Mouse (Mus musculus): ENCODE data around the gene Trabd. TPM values are rescaled to one million over a fixed set of nuclear protein-coding genes. Genes with fewer than 3 reads are reported as not detected.

Trabd gene
- polyA plus RNA-seq (2015; fragmentation: Nextera tagmentation; extraction: Ambion mirVana), result 38.8 and 39.5 TPM in 2 replicates

DNA sequence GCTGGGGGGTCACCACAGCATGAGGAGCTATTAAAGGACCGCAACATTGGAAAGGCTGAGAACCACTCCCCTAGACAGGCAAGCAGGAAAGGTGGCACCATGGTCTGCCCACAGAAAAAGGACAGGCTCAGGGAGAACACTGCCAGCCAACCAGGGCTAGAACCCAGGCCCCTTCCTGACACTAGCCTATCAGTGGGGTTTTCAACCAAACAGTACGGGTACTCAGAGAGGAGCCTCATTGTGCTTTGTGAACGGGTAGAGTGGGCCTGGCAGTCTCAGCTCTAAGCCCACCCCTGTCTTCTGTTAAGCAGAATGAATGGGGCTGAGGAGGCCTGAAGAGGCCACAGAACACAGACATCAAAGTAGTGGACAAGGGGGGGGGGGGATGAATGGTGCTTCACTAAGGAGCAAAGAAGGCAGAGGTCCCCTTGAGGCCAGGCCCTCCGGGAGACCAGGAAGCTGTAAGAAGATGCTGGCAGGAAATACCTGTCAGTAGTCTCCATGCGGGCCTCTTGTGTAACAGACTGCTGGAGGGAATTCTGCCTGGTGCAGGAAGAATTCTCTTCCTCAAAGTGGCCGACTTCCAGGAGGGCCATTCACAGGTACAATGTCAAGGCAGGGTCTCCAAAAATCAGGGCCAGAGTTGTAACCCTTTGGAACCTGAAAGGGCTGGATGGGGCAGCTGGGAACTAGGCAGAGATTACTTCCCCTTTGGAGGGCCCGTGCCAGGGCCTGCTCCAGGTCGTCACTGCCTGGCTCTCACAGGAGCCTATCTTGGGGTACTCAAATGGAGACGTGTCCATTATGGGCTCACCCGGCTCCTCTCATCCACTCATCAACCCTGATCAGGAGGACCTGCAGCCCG, at the start of gene Trabd:
Gene Trabd (plus strand): TSS at position 512 of the 865 bp plus-strand sequence.
- peak within 1 kb of the TSS; percentile 95 for H3K4me2 ChIP-seq
- H3K27me3 ChIP-seq, result peaks cover 11% of the 10 kb centered on the region; the same call in 1 of the 2 replicates
- no peaks in the 10 kb centered on the region for H3K9me3 ChIP-seq
- H3K9ac ChIP-seq, result peak within 1 kb of the TSS; percentile 94
- H3K36me3 ChIP-seq, result peaks cover 10% of the 10 kb centered on the region
- WGBS, result 26% methylated on average over 11 of the region's 11 CpGs
- peak within 1 kb of the TSS; percentile 84 for H3K4me3 ChIP-seq
- H3K27ac ChIP-seq, result peak within 1 kb of the TSS; percentile 92
- peaks cover 46% of the 10 kb centered on the region for H3K4me1 ChIP-seq (replicated peaks)
- no peak for ATAC-seq (ENCODE audit: low FRiP score)

DNA sequence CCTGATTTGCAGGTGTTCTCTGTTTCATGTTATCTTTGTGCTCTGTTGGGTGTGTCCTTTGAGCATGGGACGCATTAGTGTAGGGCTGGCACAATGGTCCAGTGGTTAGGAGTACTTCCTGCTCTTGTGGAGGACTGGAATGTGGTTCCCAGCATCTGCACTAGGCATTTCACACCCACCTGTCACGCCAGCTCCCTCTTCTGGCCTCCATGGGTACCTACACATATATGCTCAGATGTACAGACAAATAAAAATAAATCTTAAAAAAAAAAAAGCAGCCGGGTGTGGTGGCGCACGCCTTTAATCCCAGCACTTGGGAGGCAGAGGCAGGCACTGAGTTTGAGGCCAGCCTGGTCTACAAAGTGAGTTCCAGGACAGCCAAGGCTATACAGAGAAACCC, 30.5 kb upstream of the Trabd start:
- WGBS, result 79% methylated on average over 5 of the region's 5 CpGs
- no peak overlapping the region for H3K9ac ChIP-seq
- peaks cover 4% of the 10 kb centered on the region; the same call in 1 of the 2 replicates for H3K9me3 ChIP-seq
- no peak overlapping the region for H3K4me3 ChIP-seq
- H3K4me2 ChIP-seq, result no peak overlapping the region
- ATAC-seq (ENCODE audit: low FRiP score), result no peak
- H3K4me1 ChIP-seq (replicated peaks), result no peaks in the 10 kb centered on the region
- no peaks in the 10 kb centered on the region for H3K27me3 ChIP-seq
- no peaks in the 10 kb centered on the region for H3K36me3 ChIP-seq
- no peak overlapping the region for H3K27ac ChIP-seq

DNA sequence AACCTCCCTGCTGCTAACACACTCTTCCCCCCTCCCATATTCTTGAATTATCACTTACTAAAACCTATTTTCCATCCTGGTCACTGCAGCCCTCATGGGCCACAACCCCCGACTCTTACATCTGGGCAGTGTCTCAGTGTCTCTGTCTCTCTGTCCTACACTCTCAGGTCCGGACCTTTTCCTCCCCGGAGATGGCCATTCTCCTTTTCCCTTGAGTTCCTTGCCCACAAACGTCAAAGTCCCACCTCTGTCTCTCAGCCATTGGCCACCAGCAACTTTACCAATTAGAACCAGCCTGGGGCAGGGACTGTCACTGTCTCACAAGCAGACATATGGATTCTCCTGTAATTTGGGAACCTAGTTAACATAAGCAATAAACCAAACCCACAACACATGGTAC, 28.6 kb upstream of the Trabd start:
- Histone ChIP-seq H3K4me1 (replicated peaks) (no peaks in the 10 kb centered on the region), H3K4me2 (no peak overlapping the region), H3K4me3 (no peak overlapping the region), H3K36me3 (no peaks in the 10 kb centered on the region), H3K27ac (no peak overlapping the region), H3K9ac (no peak overlapping the region), H3K9me3 (peaks cover 4% of the 10 kb centered on the region; the same call in 1 of the 2 replicates), H3K27me3 (no peaks in the 10 kb centered on the region)
- WGBS, result 82% methylated on average over 4 of the region's 4 CpGs
- ATAC-seq (ENCODE audit: low FRiP score), result no peak

DNA sequence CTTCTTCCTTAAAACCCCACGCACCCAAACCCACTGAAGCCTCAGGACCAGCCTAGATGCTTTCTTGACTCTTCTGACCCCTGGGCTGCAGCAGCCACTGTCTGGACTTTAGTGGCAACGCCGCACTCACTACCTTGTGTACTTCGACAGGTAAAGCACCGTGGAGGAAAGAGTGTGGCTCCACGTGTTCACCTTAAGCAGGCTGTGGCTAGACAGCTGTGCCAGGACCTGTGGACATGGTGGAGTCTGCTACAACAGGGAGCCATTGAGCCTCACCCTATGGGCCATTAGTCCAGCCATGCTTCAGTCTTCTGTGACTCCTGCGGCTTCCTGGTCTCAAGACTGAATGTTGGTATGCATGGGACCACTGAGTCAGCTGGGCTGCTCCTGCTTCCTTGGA, 20.3 kb upstream of the Trabd start:
- no peak for ATAC-seq (ENCODE audit: low FRiP score)
- no peaks in the 10 kb centered on the region for H3K36me3 ChIP-seq
- peaks cover 23% of the 10 kb centered on the region for H3K27me3 ChIP-seq
- H3K27ac ChIP-seq, result no peak overlapping the region
- WGBS, result 91% methylated on average over 7 of the region's 7 CpGs
- H3K9ac ChIP-seq, result no peak overlapping the region
- no peak overlapping the region for H3K4me3 ChIP-seq
- no peaks in the 10 kb centered on the region for H3K9me3 ChIP-seq
- no peak overlapping the region for H3K4me2 ChIP-seq
- H3K4me1 ChIP-seq (replicated peaks), result peaks cover 8% of the 10 kb centered on the region; the same call in 1 of the 2 replicates

DNA sequence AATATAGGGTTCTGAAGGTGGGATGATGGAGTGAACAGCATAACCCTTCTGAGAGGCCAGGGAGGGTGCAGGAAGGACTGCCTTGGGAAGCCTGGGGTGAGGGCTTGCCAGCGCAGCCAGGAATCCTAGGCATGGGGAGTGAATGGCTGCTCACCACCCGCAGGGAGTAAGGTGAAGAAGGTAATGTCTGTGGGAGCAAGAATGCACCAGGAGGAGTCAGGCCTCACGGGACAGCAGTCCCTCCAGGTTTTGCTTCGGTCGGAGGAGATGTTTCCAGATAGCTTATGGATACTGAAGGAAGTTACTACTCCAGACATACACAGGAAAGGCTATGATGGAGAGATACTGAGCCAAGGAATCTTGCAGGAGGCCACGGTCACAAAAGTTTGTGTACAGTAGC, 16.2 kb upstream of the Trabd start:
- no peak for ATAC-seq (ENCODE audit: low FRiP score)
- WGBS, result 31% methylated on average over 6 of the region's 6 CpGs
- peak overlapping the region; percentile 66 for H3K4me3 ChIP-seq
- peak overlapping the region; percentile 83 for H3K4me2 ChIP-seq
- H3K27ac ChIP-seq, result no peak overlapping the region
- H3K9ac ChIP-seq, result peak overlapping the region; percentile 82
- peaks cover 52% of the 10 kb centered on the region for H3K27me3 ChIP-seq
- no peaks in the 10 kb centered on the region for H3K36me3 ChIP-seq
- no peaks in the 10 kb centered on the region for H3K9me3 ChIP-seq
- peaks cover 27% of the 10 kb centered on the region for H3K4me1 ChIP-seq (replicated peaks)

DNA sequence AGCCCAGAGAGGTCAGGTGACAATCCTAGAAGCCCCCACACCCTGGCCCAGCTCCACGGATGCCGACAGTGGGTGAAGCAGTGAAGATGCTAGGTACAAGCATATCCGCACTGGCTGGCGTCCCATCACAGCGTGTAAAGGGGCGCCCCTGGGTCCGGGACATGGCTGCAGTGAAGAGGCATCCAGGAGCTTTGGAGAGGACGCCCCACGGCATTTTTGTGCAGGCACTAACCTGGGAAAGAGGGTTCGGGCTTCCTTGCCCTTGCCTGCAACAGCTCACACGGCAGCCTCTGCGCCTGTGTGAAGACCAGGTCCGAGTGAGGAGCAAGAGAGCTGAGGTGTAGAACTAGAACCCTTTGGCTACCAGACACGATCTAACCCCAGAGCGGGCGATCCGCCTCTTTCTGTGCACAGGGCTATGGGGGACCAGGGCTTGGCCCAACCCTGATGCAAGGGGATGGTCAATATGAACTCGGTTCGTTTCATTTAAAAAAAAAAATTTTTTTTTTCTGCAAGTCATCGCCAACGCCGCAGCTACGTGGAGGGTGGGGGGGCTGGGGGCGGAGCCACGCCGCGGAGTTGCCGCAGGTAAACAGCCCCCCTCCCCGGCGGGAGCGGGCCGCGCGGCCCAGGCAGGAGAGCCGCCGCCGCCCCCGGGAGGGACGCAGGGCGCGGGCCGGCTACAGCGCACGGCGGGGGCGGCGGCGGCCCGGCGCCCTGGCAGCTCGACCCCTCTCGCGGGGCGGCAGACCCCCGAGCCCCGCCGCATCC, 15.6 kb upstream of the Trabd start, which contains the start of gene Panx2:
Gene Panx2 (plus strand): TSS at position 574 of the 771 bp plus-strand sequence.
- Histone ChIP-seq H3K9me3 (no peaks in the 10 kb centered on the region), H3K27ac (peak within 1 kb of the TSS; percentile 83), H3K4me2 (peak within 1 kb of the TSS; percentile 83), H3K9ac (peak within 1 kb of the TSS; percentile 82), H3K4me1 (replicated peaks) (peaks cover 27% of the 10 kb centered on the region), H3K4me3 (peak within 1 kb of the TSS; percentile 66), H3K36me3 (no peaks in the 10 kb centered on the region), H3K27me3 (peaks cover 53% of the 10 kb centered on the region)
- WGBS, result 1% methylated on average over 34 of the region's 57 CpGs
- peak; percentile 60 for ATAC-seq (ENCODE audit: low FRiP score)

GRCm38 (mm10) chr15:89060032-89060681, 14.8 kb upstream of the Trabd start:
- peak overlapping the region; percentile 82 for H3K9ac ChIP-seq
- peak; percentile 66 for ATAC-seq (ENCODE audit: low FRiP score)
- peak overlapping the region; percentile 83 for H3K4me2 ChIP-seq
- peaks cover 55% of the 10 kb centered on the region for H3K27me3 ChIP-seq
- H3K4me3 ChIP-seq, result peak overlapping the region; percentile 66
- 2% methylated on average over 44 of the region's 48 CpGs for WGBS
- H3K9me3 ChIP-seq, result no peaks in the 10 kb centered on the region
- peaks cover 27% of the 10 kb centered on the region for H3K4me1 ChIP-seq (replicated peaks)
- no peaks in the 10 kb centered on the region for H3K36me3 ChIP-seq
- H3K27ac ChIP-seq, result peak overlapping the region; percentile 83

DNA sequence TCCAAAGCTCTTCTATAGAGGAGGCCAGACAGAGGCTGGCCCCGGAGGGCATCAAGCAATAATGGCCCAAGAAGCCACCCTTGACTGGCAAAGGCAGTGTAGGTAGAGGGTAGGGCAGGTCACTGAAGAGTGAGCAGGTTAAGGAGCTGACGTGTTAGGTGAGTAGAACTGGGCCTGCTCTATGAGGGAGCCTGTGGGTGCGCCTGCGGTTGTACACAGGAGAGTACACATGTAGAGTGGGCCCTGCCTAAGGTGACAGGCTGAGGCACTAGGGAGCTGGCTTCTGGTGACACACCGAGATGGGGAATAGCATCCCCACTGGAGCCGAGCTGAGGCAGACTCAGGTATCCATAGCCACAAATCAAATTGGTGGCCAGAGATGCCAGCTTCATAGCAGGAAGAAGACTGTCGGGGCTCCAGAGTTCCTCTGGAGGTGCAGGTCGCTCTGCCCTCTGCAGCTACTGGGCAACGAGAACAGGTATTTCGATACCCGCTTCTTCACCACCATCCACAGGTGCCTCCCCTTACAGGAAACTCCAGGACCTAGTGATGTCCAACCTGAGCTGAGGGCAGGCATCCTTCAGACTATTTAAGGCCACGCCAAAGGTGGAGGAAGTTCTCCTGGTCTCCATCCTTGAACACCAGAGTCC, 14.0 kb upstream of the Trabd start:
- 89% methylated on average over 12 of the region's 12 CpGs for WGBS
- peak; percentile 26; the same call in 1 of the 2 replicates for ATAC-seq (ENCODE audit: low FRiP score)
- peak overlapping the region; percentile 83 for H3K4me2 ChIP-seq
- peak overlapping the region; percentile 66 for H3K4me3 ChIP-seq
- peak overlapping the region; percentile 82 for H3K9ac ChIP-seq
- peaks cover 60% of the 10 kb centered on the region for H3K27me3 ChIP-seq
- H3K9me3 ChIP-seq, result no peaks in the 10 kb centered on the region
- no peaks in the 10 kb centered on the region for H3K36me3 ChIP-seq
- H3K27ac ChIP-seq, result no peak overlapping the region
- peaks cover 27% of the 10 kb centered on the region for H3K4me1 ChIP-seq (replicated peaks)

DNA sequence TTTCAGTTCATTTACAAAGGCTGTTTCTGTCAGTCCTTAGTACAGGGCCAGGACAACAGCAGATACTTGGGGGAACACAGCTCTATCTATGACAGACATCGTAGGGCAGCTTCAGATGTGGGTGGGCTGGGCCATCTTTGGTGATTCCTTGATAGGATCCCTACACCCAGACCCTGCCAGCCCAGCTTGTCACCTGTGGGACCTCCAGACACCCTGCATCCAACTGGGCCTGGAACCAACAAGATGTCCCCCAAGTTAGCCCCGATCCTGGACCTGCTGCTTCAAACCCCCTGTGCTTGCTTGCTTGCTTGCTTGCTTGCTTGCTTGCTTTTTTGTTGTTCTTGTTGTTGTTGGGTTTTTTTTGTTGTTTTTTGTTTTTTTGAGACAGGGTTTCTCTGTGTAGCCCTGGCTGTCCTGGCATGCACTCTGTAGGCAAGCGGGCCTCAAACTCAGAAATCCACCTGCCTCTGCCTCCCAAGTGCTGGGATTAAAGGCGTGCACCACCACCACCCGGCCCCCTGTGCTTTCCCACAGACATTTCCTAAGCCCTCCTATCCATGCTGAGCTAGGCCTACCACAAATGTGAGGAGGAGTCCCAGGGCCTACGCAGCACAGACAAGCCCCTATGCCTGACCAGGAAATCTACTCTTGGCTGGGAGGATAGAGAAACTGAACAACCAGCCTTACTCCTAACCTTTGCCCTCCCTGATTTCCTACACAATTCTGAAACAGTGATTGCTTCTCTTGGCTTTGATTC, 13.0 kb upstream of the Trabd start:
- Histone ChIP-seq H3K36me3 (no peaks in the 10 kb centered on the region), H3K4me1 (replicated peaks) (peaks cover 27% of the 10 kb centered on the region), H3K27ac (no peak overlapping the region), H3K27me3 (peaks cover 70% of the 10 kb centered on the region), H3K9ac (0 out of 2 replicates have a peak overlapping the region, but pooled peaks have one; percentile 20), H3K4me2 (0 out of 2 replicates have a peak overlapping the region, but pooled peaks have one; percentile 83), H3K9me3 (no peaks in the 10 kb centered on the region), H3K4me3 (no peak overlapping the region)
- no peak for ATAC-seq (ENCODE audit: low FRiP score)
- WGBS, result 87% methylated on average over 6 of the region's 6 CpGs

GRCm38 (mm10) chr15:89062518-89062910, 12.4 kb upstream of the Trabd start:
- no peak overlapping the region for H3K4me3 ChIP-seq
- ATAC-seq (ENCODE audit: low FRiP score), result no peak
- WGBS, result 92% methylated on average over 5 of the region's 5 CpGs
- peaks cover 1% of the 10 kb centered on the region; the same call in 1 of the 2 replicates for H3K36me3 ChIP-seq
- no peaks in the 10 kb centered on the region for H3K9me3 ChIP-seq
- no peak overlapping the region for H3K27ac ChIP-seq
- H3K4me1 ChIP-seq (replicated peaks), result peaks cover 27% of the 10 kb centered on the region
- H3K27me3 ChIP-seq, result peaks cover 73% of the 10 kb centered on the region
- H3K4me2 ChIP-seq, result no peak overlapping the region
- H3K9ac ChIP-seq, result no peak overlapping the region

DNA sequence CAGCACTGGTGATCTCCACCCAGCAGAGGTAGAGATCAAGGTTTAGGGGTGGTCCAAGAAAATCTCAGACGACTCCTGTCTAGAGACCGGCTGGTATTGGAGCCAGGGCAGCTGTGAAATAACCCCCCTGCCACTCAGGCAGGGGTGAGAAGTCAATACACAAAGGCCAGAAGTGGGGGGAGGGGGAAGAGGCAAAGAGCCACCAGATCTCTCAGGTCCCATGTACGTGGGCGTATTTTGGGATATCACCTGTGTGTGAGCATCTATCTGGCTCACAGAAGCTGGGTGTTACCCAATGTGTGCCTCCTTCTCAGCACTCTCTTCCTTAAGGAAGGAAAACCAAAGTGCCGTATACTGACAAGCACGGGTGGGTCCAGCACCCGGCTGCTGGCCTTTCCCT, 11.9 kb upstream of the Trabd start:
- ATAC-seq (ENCODE audit: low FRiP score), result no peak
- Histone ChIP-seq H3K9ac (no peak overlapping the region), H3K9me3 (no peaks in the 10 kb centered on the region), H3K4me1 (replicated peaks) (peaks cover 27% of the 10 kb centered on the region), H3K4me2 (no peak overlapping the region), H3K36me3 (peaks cover 6% of the 10 kb centered on the region), H3K4me3 (no peak overlapping the region), H3K27ac (no peak overlapping the region), H3K27me3 (peaks cover 74% of the 10 kb centered on the region)
- WGBS, result 79% methylated on average over 7 of the region's 7 CpGs

All from hindbrain, embryonic 13.5 days (tissue).